Mouse (Mus musculus): Measurements from ENCODE around the gene Aoc1.

- no peak for TF ChIP-seq EP300 (IDR thresholded peaks at IDR 0.05)
- no peak for TF ChIP-seq CTCF (IDR thresholded peaks at IDR 0.05)
Measured at GRCm38 (mm10) chr6:48953220-48953619, 80.5 kb downstream of the Aoc1 start.

All from lung, postnatal 0 days (tissue).